Mouse (Mus musculus) heart, postnatal 10 days (tissue): ENCODE data around the gene Utp18. TPM values are rescaled to one million over a fixed set of nuclear protein-coding genes. Genes with fewer than 3 reads are reported as not detected.
"Not testable (repeated sequence)": the region's sequence is repeated elsewhere in the genome, so short reads cannot be mapped to it uniquely, and the experiment has no call there.

Experiments
- DNase-seq, 2 experiments: peaks; one replicate each; pipeline ENCODE4 v3.0.0; 2021
- intact Hi-C: fragments of 180-260 bp; cut with DNase I; formaldehyde crosslinking; loops from one replicate; pipeline ENCODE4 v1.15.1; 2025
- total RNA-seq, 2 experiments: library from RNA; stranded (reverse); gene quantifications; 2 replicates each; pipeline ENCODE4 v1.2.3; 2021

Utp18 gene
- total RNA-seq, result 10 to 100 TPM; 12.8 to 14.5 TPM

DNA sequence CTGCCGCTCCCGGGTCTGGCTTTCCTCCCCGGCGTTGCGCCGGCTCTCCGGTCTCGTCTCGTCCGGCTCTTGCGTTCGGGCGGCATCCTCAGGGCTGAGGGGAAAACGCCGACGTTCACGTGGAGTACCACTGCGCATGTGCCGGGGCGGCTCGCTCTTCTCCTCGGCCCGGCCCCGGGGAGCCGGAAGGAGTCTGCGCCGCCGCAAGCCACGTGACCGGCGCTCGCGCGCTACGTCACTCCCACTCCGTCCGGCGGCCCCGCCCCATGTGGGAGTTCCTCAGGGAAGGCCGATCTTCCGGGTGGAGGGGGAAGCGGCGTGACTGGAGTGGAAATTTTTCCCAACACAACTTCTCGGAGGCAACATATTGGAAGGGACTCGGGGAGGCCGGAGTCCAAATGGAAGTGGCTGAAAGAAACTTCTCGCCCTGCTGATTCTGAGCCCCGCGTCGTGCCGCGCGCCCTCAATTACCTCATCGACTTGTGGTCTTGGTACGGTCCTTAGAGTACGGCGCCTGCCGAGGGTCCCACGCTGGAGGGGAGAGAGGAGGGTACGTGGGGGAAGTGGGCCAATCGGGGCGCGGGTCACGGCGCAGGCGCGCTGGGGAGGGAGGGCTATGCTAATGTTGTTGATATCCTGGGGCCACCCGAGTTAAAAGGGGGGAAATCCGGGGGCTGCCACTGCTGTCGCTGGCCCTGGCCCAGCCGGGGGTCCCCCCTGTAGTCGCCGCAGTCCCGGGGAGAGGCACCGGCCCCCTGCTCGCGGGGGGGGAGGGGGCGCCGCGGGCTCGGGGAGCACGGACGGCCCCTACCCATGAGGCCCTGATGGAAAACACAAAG is at the start of gene Utp18, which contains the start of gene Mbtd1:
Utp18 (minus strand) TSS at position 195 of the 839 bp plus-strand sequence.
Mbtd1 (plus strand) TSS at position 281 of the 839 bp plus-strand sequence.
- intact Hi-C loops, result loop anchor here (5.0 kb wide), 1 partner anchor 112 kb away; the partner anchor contains the start of gene Spag9
- peak; percentile 99 for DNase-seq

DNA sequence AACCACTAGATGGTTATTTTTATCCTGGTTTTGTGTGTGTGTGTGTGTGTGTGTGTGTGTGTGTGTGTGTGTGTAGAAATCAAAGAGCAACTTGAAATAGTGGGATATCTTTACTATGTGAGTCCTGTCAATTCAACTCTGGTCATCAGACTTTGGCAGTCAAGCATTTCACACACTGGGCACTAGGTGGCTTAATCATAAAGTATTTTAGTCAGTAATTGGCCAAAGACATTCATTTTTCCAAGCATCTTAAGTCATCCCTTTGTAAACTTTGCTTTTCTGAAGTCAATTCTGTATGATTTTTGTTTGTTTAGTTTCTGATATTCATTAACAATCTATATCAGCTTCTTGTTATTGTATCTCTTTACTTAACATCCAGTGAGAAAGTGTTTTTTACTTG is 43.5 kb upstream of the Utp18 start:
- DNase-seq, result no peak
- intact Hi-C loops, result no loop called here

DNA sequence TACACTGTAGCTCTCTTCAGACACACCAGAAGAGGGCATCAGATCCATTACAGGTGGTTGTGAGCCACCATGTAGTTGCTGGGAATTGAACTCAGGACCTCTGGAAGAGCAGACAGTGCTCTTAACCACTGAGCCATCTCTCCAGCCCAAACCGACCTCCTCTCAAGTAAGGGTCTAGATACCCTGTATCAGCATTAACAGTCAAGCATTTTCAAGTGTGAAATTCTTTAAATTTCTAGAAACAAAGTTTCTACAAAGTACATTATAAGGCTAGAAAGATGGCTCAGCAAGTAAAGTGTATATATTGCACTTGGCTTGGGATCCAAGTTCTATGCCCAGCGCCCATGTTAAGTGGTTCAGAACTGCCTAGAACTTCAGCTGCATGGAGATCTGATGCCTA is 29.5 kb upstream of the Utp18 start:
- DNase-seq, intact Hi-C loops: not testable (repeated sequence)

DNA sequence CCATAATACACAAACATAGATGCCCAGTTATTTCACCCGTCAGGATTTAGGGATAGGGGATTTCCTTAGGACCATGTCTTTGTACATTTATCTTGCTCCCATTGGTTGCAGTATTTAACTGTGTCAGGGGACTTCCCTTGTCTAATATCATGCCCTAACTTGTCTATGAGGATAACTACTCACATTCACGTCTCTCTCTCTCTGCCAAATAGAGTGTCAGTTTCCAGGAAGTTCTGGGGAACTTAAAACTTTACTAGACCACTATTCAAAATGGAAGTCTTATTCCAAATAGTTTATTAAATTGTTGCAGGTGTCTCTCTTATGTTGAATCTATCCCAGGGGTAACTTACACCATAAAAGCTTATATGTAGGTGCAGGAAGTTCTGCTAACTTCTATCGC is 26.0 kb upstream of the Utp18 start:
- intact Hi-C loops, result no loop called here

DNA sequence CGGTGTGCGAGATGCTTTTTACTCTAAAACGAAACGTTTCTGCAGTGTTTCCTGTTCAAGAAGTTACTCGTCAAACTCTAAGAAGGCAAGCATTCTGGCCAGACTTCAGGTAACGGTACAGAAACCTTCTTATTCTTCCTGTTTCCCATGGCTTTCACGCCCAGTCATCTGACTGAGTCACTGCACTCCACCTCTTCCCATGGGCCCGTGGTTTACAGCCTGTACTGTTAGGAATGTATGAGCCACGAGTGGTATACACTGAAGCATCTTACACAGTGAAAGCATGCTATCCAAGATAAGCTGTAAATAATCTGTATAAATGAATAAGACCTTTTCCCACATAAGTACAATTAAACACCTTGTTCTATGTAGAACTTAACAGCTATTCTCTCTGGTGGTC is 23.3 kb upstream of the Utp18 start:
- intact Hi-C loops, result no loop called here
- no peak for DNase-seq

More for the DNA sequence above, 26.0 kb upstream of the Utp18 start:
- no peak for DNase-seq

DNA sequence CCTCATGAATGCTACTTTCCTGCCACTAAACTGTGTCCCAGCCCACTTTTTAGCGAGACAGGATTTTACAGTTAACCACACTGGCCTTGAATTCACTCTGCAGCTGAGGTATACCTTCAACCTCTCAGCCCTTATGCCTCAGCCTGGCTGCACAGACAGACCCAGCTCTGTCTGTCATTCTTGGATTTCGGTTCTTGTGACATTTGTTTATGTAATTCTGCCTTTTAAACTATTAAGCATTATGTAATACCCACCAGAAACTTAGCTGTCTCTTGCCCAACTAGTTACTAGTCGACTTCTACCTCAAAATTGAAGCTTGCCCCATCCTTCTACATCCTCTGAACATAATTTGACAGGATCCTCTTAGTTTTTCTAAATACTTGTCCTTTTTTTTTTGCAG is 22.3 kb upstream of the Utp18 start:
- intact Hi-C loops, result no loop called here
- no peak for DNase-seq

DNA sequence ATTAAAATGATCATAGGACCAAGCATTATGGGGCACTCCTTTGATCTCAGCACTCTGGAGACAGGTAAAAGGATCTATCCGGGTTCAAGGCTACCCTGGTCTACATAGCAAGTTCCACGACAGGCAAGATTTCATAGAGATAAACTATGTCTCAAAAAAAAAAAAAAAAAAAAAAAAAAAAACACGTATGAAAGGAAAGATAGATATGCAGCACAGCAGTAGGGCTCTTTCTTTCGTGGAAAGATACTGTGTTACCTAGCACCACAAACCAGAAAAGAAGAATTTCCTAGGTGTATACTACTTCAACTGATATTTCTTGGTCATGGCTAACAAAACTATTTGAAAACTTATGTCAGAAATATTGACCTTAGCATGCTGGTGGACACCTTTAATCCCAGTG is 21.3 kb upstream of the Utp18 start:
- DNase-seq, result no peak
- intact Hi-C loops, result no loop called here

DNA sequence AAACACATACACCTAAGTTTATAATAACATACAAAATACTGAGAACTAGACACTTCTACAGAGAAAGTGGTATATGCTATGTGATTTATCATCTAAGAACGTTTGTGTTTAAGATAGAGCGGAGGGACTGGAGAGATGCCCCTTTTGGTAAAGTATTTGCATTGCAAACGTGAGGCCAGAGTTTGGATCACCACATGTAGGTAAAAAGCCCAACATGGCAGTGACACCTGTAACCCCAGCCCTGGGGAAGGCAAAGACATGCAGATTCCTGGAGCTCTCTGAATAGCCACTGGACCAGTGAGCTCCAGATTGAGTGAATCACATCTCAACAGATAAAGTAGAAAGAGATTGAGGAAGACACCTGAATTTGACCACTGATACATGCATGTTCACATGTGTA is 12.2 kb upstream of the Utp18 start:
- intact Hi-C loops, result no loop called here
- DNase-seq, result no peak

DNA sequence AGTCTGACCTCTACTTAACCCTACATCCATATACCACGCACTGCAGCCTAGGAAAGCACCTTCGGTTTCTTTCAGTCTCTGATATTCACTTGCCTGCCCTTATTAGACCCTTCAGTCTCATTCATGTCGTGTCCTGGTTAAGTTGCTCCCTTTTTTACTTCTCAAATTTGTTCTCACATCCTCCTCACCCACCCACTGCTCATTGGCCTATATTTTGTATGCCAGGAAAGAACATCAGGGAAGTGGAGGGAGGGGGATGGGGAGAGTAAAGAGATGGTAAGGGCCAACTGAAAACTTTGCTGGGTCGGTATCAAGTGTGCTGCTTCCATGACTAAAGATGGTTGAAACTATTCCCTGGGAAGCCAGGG is 1.5 kb upstream of the Utp18 start:
- peak in 1 of 2 experiments; percentile 6 for DNase-seq
- intact Hi-C loops, result loop anchor here (5.0 kb wide), 1 partner anchor 110 kb away; the partner anchor contains the start of gene Spag9

DNA sequence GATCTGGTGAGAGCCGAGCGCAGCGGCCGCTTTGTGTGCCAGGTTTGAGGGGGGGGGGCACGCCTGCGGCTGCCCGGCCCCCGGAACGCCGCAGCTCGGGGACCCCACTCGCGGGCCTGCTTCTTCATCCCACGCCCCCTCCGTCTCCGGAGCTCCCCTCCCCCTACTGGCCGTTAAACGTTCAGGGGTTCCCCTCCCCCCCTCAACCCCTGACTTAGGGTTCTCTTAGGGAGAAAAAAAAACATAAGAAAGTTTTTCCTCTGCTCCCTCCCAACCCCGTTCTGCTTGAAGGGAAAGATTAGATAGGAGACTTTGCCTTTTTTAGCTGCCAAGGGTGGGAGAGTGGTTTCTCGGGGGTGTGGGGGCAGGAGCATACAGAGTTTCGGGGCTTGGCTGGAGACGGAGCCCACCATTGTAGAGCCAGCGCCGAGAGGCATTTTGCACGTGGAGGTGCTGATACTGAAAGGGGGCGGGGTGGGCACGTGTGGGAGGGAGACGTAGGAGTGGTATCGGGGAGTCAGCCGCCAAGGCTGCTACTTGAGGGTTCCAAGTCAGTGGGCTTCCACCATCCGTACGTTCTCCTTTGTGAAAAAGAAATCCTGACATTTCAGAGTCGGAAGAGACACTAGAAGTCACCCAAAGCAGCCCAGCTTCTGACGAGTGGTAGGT is 979 bp upstream of the Utp18 start:
- intact Hi-C loops, result loop anchor here (5.0 kb wide), 1 partner anchor 111 kb away; the partner anchor contains the start of gene Spag9
- DNase-seq, result peak; percentile 23 to 36

DNA sequence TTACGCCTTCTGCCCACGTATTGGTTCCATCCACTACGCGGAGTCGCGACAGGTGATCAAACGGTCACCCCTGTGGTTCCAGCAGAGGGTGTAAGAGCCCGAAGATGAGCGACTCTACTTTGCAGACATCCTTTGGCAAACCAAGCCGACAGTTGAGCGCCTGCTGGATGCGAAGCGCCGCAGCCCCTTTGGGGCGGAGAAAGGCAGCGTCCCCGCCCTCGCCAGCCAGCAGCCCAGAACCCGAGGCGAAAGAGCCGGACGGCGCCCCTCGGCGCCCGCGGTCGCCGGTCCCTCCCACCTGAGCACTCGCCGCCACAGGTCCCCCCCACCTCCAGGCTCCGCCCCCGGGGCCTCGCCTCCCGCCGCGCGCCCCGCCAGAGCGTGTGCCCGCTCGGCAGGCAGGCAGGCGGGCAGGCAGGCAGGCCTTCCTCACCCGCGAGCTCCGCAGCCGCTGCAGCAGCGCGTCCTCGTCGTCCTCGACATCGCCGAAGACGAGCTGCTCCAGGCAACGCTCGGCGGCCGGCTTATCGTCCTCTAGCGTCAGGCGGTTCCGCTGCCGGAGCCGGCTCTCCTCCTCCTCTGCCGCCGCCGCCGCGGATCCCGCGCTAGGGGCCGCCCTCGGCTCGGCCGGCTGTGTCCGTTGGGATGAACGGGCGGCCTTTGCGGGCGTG is 530 bp downstream of the Utp18 start:
- intact Hi-C loops, result loop anchor here (5.0 kb wide), 1 partner anchor 112 kb away; the partner anchor contains the start of gene Spag9
- peak in 1 of 2 experiments; percentile 54 for DNase-seq

DNA sequence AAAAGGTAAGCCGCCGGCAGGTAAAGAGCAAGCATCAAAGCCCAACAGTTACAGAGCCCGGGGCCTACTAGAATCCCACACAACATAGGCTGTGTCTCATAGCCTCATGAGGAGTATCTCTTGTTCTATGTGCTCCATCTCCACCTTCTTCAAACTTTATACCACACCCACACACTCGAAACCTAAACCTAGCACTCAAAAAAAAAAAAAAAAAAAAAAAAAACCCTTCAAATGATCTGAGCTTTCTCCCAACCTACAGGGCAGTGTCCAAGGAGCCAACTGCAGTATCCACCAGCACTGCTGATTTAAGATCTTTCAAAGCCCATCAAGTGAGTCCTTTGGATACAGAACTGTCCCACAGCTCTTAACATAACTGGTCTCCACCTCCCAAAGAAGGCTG is 1.5 kb downstream of the Utp18 start:
- intact Hi-C loops, result no loop called here
- no peak for DNase-seq

DNA sequence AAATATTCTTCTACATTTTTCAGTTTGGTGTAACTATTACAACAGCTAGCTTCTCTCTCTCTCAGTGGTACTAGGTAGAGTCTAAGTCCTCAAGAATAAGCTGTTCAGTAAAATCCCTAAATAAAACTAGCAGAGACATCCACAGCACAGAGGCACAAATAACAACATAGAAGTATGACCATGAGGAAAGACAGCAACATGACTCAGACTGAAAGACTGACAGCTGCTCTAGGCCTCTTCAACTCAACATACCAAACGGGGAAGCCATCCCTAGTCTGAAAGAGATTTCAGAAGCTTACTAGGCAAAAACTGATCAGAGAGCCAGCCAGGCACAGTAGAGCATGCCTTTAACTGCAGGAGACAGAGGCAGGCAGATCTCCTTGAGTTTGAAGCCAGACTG is 22.9 kb downstream of the Utp18 start:
- DNase-seq, result no peak
- intact Hi-C loops, result no loop called here

DNA sequence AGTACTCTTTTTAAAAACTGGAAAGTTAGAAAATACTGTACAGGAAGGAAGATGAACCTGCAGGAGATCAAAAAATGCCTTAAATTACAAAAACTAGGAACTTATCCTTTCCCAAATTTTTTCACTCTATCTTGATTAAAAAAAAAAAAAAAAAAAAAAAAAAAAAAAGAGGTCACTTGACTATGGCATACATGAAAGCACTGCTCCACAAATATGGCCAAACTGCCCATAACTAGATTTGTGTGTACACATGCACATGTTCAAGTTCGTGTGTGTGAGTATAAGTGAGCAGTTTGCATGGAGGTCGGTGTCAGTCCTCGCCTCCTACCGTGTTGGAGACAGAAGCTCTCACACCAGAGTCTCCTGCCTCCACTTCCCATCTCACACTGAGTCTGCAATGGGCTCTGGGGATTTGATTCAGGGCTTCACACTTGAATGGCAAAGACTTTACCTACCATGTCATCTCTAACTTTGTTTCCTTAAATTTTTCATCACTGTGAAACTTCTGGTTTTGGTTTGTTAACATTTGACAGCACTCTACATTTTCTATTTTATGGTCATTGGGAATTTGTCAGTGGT is 23.4 kb downstream of the Utp18 start:
- intact Hi-C loops, result no loop called here
- DNase-seq, result no peak

DNA sequence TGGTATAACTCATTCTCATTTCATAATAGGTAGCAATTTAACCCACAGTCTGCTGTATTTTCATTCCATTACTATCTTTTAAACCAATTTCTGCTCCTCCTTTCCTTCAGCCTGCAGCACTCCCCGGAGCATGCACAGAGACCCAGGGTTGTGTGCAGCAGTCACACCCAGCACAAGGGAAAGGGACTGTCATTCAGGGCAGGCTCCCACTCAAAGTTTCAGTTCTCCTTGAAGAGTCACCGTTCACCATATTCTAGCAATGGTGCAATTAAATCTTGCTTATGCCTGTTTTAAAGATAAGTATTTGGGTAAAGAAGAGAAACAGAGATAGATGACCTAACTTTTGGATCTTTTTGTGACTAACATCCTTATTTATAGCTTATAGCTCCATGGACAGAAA is 24.4 kb downstream of the Utp18 start:
- no peak for DNase-seq
- intact Hi-C loops, result no loop called here

DNA sequence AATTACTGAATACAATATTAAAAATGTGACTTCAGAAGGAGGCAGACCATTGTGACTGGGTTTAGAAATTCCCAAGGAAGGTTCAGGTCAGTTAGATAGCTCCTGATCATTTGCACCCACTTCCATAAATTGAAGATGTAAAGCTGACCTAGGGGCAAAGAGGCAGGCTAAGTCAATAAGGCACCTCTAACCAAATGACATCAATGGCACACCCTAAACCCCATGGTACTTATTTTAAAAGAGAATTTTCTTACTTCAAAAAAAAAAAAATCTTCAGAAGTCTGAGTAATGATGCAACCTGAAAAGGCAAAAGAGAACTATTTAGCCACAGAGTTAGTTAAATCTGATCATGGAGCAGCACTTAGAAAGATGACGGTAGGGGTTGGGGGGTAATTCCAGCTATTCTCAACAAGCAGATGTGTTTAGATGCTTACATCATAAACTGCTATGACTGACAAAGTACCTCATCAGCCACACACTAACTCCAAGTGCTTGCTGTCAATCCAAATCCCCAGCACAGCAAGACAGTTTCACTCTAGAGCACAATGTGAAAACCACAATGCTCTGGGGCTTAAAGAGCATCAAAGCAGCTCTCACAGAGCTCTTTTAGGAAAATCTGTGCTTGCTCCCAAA is 24.9 kb downstream of the Utp18 start:
- intact Hi-C loops, result no loop called here
- DNase-seq, result no peak

DNA sequence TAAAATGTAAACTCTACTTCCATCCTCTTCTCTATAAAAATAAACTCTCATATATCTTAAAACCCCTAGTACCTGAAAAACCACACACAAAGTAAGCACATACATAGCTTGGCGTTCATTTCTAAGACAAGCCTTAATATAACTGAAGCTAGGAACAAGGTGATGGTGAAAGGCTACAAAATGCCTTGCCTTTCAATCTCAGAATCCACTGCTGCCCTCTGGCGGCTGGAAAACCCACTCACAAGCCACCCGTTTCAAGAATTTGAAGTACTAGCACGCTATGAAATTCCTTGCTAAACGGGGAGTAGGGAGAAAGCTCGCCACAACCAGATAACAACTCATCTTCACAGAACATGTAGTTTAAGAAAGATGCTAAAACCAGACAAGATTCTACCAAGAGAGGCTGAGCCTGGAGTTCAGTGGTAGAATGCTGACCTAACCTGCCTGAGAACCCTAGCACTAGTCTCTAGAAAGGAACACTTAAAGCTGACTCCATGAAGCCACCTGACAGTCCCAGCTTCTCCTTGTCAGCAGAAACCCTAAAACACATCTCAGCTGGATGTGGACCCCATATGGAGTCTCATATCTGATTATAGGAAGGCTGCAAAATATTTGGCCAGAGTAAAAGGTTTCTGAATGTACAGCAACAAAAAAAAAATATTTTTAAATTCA is 29.1 kb downstream of the Utp18 start:
- peak; percentile 72 to 84 for DNase-seq
- intact Hi-C loops, result no loop called here

DNA sequence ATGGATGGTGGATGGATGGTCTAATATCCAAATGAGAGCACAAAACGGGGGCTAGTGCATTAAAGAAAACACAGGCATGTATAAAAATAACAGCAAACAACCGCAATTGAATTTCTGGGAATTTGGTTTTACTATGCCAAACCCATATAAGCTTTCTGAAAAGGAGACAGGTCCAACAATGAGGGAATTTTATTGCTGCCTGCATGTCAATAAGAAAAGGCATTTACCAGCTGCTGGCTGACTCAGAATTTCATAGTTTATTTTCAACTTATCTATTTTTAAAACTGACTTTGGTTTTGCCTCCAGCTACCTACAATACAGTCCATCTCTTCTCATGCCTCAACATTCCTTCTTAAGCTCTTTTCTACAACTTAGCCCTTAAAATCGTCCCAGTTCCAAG is 33.0 kb downstream of the Utp18 start:
- DNase-seq, result no peak
- intact Hi-C loops, result no loop called here

DNA sequence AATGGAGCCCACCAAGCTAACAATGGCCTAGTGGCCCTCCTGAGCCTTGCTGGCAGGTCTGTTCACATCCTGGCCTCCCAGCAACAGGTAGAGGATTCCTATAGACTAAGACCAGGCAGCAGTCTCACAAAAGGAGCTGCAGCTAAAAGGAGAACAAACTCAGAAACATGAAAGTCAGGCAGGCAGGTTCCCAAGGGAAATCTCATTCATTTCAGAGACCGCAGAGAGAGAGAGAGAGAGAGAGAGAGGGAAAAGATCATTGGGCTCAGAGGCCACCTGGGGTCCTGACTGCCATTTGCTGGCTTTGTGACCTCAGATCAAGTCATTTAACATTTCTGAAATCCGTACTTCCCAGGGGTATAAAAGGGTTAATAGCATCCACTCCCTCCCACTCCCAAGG is 38.2 kb downstream of the Utp18 start:
- DNase-seq, result no peak
- intact Hi-C loops, result no loop called here

DNA sequence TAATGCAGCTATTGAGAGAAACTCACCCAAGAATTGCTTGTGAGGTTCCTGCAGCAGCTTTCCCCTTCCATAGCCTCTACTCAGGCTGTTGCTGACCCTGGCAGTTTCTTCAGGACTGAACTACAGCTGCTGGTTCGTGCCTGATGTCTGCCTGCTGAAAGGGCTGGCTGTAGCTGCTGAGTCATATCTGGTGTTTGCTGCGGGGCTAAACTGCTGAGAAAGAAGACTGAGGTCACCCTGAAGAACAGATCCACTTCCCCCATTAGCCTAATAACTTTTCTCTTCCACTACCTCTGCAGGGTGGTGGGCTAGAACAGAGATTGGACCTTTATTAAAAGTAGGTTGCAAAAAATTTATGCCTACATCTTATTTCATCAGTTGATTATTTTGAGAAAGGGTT is 49.8 kb downstream of the Utp18 start:
- DNase-seq, result no peak
- intact Hi-C loops, result no loop called here
